Mouse (Mus musculus): ENCODE results near the gene Map3k11. TPM values are rescaled to one million over a fixed set of nuclear protein-coding genes. Genes with fewer than 3 reads are reported as not detected.

Map3k11 gene
- polyA plus RNA-seq, 2 experiments = 20.7 to 30.1 TPM

DNA sequence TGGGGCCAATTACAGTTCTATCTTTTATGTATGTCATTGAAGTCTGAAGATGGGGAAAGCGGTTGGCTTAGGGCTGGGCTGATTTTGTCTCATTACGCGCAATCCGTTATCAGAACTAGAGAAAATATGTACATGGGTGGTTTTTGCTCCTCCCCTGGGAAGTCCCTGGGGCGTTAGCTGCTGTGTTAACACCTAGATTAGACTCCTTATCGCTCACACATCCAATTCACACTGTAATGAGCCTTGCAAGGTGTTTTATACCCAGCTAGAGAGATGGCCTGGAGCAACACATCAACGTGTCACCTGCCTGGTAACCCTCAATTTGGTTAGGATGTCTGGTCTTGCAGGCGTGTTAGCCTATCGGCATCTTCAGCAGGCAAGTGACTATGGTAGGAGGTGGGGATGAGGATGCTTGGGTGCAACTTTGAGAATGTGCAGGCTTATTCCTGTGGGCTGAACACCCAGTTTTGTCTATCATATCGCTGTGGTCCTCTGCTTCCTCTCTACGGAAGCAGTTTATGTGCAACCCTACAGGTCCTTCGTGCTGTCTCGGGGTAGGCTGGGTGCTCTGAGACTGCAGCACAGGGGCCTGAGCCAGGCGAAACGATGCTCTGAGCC is 38.5 kb downstream of the Map3k11 start:
- Histone ChIP-seq H3K9ac (ENCODE audit: low read depth, low read length, severe bottlenecking) (peak overlapping the region; percentile 35), H3K4me2 (replicated peaks; ENCODE audit: low read depth, low read length, severe bottlenecking) (peak overlapping the region; percentile 88), H3K36me3 (ENCODE audit: control insufficient read depth, insufficient read depth, low read length) (peaks cover 24% of the 10 kb centered on the region), H3K27ac (replicated peaks; ENCODE audit: low read depth, low read length) (no peak overlapping the region), H3K27me3 (ENCODE audit: control insufficient read depth, insufficient read depth, low read length) (no peaks in the 10 kb centered on the region), H3K4me1 (ENCODE audit: control insufficient read depth, insufficient read depth, low read length) (peaks cover 42% of the 10 kb centered on the region), H3K4me3 (replicated peaks; ENCODE audit: low read length) (peak overlapping the region; percentile 91), H3K9me3 (ENCODE audit: control insufficient read depth, low read length) (no peaks in the 10 kb centered on the region)
- DNase-seq (ENCODE audit: low spot score) (no peak), ATAC-seq (ENCODE audit: low FRiP score, low read depth) (no peak)
- WGBS = 74% methylated on average over 15 of the region's 15 CpGs
- TF ChIP-seq POLR2A (IDR thresholded peaks at IDR 0.05; ENCODE audit: borderline replicate concordance, extremely low read depth, insufficient read depth, insufficient read length) = no peak

DNA sequence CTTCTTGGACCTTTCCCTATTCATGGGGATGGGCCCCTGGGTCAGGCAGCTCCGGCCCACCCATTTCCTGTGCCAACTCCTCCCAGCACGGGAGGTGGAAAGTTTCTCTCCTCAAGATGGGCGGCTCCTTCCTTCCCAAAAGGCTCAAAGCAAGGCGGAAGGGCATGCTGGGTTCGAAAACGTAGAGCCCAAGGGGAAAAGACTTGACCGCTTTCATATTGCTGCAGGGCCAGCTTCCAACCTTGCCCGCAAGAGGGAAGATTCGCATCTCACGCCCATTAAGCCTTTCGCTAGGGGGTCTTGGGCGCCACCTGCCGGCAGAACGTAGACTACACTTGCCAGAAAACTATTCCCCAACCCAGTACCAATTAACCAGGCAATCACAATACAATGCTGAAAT is 39.2 kb downstream of the Map3k11 start:
- peak overlapping the region; percentile 91 for H3K4me3 ChIP-seq (replicated peaks; ENCODE audit: low read length)
- peaks cover 18% of the 10 kb centered on the region for H3K36me3 ChIP-seq (ENCODE audit: control insufficient read depth, insufficient read depth, low read length)
- peak overlapping the region; percentile 98 for H3K9ac ChIP-seq (ENCODE audit: low read depth, low read length, severe bottlenecking)
- 2% methylated on average over 14 of the region's 14 CpGs for WGBS
- H3K27ac ChIP-seq (replicated peaks; ENCODE audit: low read depth, low read length) = no peak overlapping the region
- ATAC-seq (ENCODE audit: low FRiP score, low read depth) (no peak), DNase-seq (ENCODE audit: low spot score) (peak; percentile 88)
- peak overlapping the region; percentile 88 for H3K4me2 ChIP-seq (replicated peaks; ENCODE audit: low read depth, low read length, severe bottlenecking)
- H3K4me1 ChIP-seq (ENCODE audit: control insufficient read depth, insufficient read depth, low read length) = peaks cover 42% of the 10 kb centered on the region
- TF ChIP-seq POLR2A (IDR thresholded peaks at IDR 0.05; ENCODE audit: borderline replicate concordance, extremely low read depth, insufficient read depth, insufficient read length) = no peak
- no peaks in the 10 kb centered on the region for H3K9me3 ChIP-seq (ENCODE audit: control insufficient read depth, low read length)
- H3K27me3 ChIP-seq (ENCODE audit: control insufficient read depth, insufficient read depth, low read length) = no peaks in the 10 kb centered on the region

DNA sequence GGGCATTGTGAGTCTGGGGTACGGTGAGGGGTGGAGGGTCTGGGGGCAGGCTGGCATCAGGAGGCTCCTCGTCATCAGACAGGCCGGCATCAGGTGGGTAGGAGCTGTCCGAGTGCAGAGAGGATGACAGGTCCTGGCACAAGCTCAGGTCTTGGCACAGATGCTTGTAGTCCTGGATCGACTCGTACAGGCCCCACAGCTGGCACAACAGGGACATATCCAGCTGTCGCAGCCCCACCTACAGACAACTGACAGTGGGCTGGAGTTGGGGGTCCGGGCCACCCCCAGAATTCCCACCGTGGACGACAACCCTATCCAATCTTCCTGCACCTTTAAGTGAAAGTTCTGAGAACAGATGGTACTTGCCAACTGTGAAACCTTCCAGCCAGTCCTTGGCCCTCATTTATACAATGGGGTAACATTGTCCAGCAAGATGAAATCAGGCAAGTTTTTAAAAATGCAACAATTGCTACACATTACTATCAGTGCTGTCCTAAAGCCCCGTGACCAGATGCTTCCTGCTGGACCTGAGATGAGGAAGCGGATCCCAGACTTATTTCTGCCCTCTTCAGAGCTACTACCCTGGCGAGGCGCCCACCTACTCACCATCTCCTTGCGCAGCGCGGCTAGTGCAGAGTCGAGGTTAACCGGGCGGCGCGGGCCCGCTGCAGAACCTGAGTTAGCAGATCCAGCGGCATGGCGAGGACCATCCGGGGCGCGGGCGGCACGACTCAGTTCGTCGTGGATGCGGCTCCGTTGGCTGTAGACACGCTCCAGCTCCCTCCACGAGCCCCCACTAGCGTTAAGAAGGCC is 40.3 kb downstream of the Map3k11 start:
- WGBS = 7% methylated on average over 37 of the region's 37 CpGs
- TF ChIP-seq POLR2A (IDR thresholded peaks at IDR 0.05; ENCODE audit: borderline replicate concordance, extremely low read depth, insufficient read depth, insufficient read length) = no peak
- peak overlapping the region; percentile 98 for H3K9ac ChIP-seq (ENCODE audit: low read depth, low read length, severe bottlenecking)
- ATAC-seq (ENCODE audit: low FRiP score, low read depth) (0 out of 2 replicates have a peak, but pooled peaks have one; percentile 9), DNase-seq (ENCODE audit: low spot score) (peak; percentile 55)
- peaks cover 14% of the 10 kb centered on the region for H3K36me3 ChIP-seq (ENCODE audit: control insufficient read depth, insufficient read depth, low read length)
- H3K4me1 ChIP-seq (ENCODE audit: control insufficient read depth, insufficient read depth, low read length) = peaks cover 42% of the 10 kb centered on the region
- H3K27ac ChIP-seq (replicated peaks; ENCODE audit: low read depth, low read length) = peak overlapping the region; percentile 90
- peak overlapping the region; percentile 88 for H3K4me2 ChIP-seq (replicated peaks; ENCODE audit: low read depth, low read length, severe bottlenecking)
- no peaks in the 10 kb centered on the region for H3K27me3 ChIP-seq (ENCODE audit: control insufficient read depth, insufficient read depth, low read length)
- H3K9me3 ChIP-seq (ENCODE audit: control insufficient read depth, low read length) = no peaks in the 10 kb centered on the region
- peak overlapping the region; percentile 91 for H3K4me3 ChIP-seq (replicated peaks; ENCODE audit: low read length)

DNA sequence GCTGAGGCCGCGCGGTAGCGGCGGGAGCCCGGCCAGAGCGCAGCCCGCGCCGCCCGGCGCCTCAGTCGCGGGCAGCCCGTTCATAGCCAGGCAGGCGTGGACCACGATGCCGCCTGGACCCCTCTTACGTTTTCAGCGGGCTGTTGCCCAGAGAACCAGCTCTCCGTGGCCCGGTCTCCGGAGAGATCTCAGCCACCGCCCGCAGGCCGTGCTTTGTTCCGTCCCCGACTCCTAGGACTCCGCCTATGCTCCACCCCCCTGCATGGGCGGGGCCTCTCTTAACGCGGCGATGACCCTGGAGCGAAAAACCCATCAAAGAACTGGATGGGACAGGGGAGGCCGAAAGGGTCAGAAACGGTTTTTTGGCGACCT is 40.9 kb downstream of the Map3k11 start, which contains the start of gene Fam89b:
Fam89b (minus strand) TSS at position 210 of the 372 bp plus-strand sequence.
- Histone ChIP-seq H3K36me3 (ENCODE audit: control insufficient read depth, insufficient read depth, low read length) (peaks cover 8% of the 10 kb centered on the region), H3K4me3 (replicated peaks; ENCODE audit: low read length) (peak within 1 kb of the TSS; percentile 91), H3K4me1 (ENCODE audit: control insufficient read depth, insufficient read depth, low read length) (peaks cover 42% of the 10 kb centered on the region), H3K4me2 (replicated peaks; ENCODE audit: low read depth, low read length, severe bottlenecking) (peak within 1 kb of the TSS; percentile 88), H3K9me3 (ENCODE audit: control insufficient read depth, low read length) (no peaks in the 10 kb centered on the region), H3K27me3 (ENCODE audit: control insufficient read depth, insufficient read depth, low read length) (no peaks in the 10 kb centered on the region), H3K9ac (ENCODE audit: low read depth, low read length, severe bottlenecking) (peak within 1 kb of the TSS; percentile 98), H3K27ac (replicated peaks; ENCODE audit: low read depth, low read length) (peak within 1 kb of the TSS; percentile 90)
- 0% methylated on average over 36 of the region's 37 CpGs for WGBS
- ATAC-seq (ENCODE audit: low FRiP score, low read depth) = peak; percentile 82
- DNase-seq (ENCODE audit: low spot score) = peak; percentile 92
- TF ChIP-seq POLR2A (IDR thresholded peaks at IDR 0.05; ENCODE audit: borderline replicate concordance, extremely low read depth, insufficient read depth, insufficient read length) = peak; percentile 93

DNA sequence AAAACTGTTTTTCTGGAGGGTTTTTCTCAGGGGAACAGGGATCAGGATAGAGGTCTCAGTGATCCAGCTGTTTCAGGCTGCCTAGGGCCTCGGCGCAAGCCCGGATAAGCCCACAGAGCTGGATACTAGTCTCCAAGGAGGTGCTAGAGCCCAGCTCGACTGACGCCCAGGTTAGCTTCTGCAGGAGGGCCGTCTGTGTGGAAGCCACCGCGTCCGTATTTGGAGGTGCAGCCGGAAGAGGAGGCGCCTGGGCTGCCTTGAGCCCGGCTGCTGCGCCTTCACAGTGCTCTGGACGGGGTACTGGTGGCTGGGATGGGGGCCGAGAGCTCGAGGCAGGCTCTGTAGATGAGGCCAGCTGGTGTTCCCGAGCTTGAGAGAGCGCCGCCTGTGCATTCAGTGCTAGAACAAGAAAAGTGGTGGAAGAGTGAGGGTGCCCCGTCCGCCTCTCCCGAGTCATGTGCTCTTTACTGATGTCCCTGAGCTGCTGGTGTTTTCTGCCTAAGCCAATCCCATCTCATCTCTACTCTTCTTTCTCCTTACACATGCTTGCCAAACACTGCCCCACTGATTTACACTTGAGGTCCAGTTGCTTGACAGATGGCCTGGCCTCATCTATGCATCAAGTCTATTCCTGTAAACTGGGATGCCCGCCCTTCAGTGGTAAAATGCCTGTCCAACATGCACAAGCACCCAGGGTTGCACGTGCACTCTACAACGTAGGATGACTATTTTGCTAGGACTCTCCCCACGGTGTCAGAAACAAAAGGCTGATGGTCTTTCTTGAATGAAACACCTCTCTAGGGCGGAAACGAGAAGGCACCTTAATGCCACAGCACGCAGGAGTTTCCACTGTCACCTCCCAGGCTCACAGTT is 42.0 kb downstream of the Map3k11 start:
- H3K36me3 ChIP-seq (ENCODE audit: control insufficient read depth, insufficient read depth, low read length) = peaks cover 8% of the 10 kb centered on the region
- no peak for DNase-seq (ENCODE audit: low spot score)
- peak overlapping the region; percentile 93 for H3K4me2 ChIP-seq (replicated peaks; ENCODE audit: low read depth, low read length, severe bottlenecking)
- H3K9me3 ChIP-seq (ENCODE audit: control insufficient read depth, low read length) = no peaks in the 10 kb centered on the region
- peak overlapping the region; percentile 80 for H3K4me3 ChIP-seq (replicated peaks; ENCODE audit: low read length)
- ATAC-seq (ENCODE audit: low FRiP score, low read depth) = no peak
- no peaks in the 10 kb centered on the region for H3K27me3 ChIP-seq (ENCODE audit: control insufficient read depth, insufficient read depth, low read length)
- H3K27ac ChIP-seq (replicated peaks; ENCODE audit: low read depth, low read length) = no peak overlapping the region
- no peak for TF ChIP-seq POLR2A (IDR thresholded peaks at IDR 0.05; ENCODE audit: borderline replicate concordance, extremely low read depth, insufficient read depth, insufficient read length)
- peaks cover 34% of the 10 kb centered on the region for H3K4me1 ChIP-seq (ENCODE audit: control insufficient read depth, insufficient read depth, low read length)
- WGBS = 74% methylated on average over 29 of the region's 29 CpGs
- H3K9ac ChIP-seq (ENCODE audit: low read depth, low read length, severe bottlenecking) = peak overlapping the region; percentile 70

Measured in limb, embryonic 14.5 days (tissue).